Mouse (Mus musculus): ENCODE data around the gene Dpp6.

The Dpp6 gene

DNA sequence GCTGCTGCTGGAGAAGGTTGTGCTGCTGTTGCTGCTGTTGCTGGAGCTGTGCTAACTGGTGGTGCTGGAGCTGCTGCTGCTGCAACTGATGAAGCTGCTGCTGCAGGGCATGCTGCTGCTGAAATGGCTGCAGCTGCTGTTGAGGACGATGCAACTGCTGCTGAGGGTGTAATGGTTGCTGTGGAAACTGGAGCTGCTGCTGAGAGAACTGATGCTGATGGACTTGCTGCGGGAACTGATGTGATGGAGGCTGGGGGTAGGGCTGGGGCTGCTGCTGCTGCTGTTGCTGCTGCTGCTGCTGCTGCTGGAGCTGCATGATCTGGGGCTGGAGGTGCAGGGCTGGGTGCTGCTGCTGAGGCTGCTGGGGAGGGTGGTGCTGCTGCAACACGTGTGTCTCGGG is 948.8 kb downstream of the Dpp6 start:
- no peak for DNase-seq (ENCODE audit: low spot score in 2 of 2)

DNA sequence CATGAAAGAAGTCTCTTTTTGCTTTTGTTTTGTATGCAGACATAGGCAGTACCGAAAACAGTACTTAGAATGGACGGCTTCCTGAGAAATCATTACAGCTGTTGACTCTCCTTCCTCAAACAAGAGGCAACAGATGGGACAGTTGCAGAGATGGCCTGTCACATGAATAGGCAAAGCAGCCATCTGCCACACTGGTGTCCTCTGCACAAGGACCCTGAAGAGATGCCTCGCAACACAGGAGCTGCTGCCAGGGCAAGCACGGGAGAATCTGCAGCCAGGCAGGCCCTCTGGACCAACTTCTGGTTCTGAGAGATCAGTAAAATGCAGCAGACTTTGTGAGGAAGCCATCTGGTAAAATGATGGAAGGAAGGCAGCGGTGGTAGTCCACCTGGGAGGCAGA is 950.9 kb downstream of the Dpp6 start:
- no peak for DNase-seq (ENCODE audit: low spot score in 2 of 2)

Data from spleen, postnatal 10 days (tissue).